Mouse (Mus musculus) kidney, adult 8-10 months (tissue): ENCODE data around the gene Fut8.
A peak's percentile ranks its signal among the peaks of the same experiment; 100 is the strongest.
"Not testable (repeated sequence)": the region's sequence is repeated elsewhere in the genome, so short reads cannot be mapped to it uniquely, and the experiment has no call there.

Source experiments
- DNase-seq, 2 experiments: peaks; one replicate each; pipeline ENCODE4 v3.0.0; 2022

The Fut8 gene

DNA sequence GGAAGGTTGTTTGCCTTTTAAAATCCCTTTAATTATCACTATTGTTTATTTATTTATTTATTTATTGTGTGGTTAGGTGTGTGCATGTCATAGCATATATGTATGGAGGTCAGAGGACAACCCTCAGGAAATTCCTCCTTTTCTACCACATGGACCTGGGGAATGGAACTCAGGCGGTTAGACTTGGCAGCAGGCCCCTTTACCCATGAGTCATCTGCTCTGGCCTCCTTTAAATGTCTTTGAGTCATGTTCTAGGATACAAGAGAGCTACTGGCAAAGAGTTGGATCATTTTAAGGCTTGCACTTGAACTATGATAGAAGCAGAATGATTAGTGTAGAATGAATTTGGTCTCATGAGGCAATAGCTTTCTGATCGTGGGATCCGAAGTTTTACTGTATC lies 14.3 kb upstream of the Fut8 start:
- DNase-seq: no peak

DNA sequence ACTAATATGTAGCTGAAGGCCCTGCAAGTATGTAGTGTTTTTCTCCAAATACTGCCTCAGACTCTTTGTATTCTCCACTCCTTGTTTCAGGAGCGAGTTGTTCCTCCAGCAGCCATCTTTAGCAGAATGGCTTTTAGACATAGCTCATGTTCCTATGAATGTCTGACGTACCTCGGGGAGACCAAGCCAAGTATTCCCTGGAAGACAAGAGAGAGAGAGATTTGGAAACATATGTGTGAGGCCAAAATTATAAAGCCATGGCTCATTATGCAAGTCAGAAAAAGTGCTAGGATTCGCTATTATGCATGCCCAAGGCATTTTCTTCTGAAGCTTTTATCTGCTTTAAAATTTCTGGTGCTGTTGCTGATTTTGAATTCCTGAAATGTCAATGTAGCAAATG lies 13.8 kb upstream of the Fut8 start:
- no peak for DNase-seq

DNA sequence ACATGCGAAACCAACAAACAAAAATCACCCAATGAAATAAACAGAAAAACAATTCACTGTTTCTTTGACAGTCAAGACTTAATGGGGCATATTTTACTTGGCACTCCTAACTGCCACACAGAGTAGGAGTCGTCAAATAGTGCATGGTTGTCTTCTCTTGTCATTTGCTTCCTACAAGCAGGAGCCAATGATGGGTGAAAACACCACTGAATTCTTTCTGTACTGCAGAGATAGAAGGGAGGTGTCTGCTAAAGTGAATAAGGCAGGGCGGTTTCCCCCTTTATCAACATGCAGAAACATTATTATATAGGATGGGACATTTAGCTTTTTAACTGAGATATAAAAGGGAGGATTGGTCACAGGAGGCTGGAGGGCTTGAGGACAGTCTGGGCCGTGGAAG lies 13.0 kb upstream of the Fut8 start:
- no peak for DNase-seq

DNA sequence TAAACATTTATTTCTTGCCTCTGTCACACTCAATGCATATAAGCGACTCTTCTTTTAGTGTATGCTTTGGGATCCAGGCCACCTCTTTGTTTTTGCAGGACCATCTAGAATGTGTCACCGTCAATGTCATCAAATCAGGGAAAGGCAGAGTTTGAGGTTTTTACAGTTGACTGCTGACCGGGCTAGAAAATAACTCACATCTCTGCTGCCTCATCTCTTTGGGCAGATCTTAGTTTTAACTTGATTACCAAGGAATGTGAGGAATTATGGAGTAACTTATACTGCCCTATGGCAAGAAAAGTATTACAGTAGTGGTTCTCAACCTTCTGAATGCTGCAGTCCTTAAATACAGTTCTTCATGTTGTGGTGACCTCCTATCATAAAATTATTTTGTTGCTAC lies 12.2 kb upstream of the Fut8 start:
- no peak for DNase-seq

- no peak for DNase-seq
Observed at GRCm38 (mm10) chr12:77235958-77236357, 2.0 kb upstream of the Fut8 start.

DNA sequence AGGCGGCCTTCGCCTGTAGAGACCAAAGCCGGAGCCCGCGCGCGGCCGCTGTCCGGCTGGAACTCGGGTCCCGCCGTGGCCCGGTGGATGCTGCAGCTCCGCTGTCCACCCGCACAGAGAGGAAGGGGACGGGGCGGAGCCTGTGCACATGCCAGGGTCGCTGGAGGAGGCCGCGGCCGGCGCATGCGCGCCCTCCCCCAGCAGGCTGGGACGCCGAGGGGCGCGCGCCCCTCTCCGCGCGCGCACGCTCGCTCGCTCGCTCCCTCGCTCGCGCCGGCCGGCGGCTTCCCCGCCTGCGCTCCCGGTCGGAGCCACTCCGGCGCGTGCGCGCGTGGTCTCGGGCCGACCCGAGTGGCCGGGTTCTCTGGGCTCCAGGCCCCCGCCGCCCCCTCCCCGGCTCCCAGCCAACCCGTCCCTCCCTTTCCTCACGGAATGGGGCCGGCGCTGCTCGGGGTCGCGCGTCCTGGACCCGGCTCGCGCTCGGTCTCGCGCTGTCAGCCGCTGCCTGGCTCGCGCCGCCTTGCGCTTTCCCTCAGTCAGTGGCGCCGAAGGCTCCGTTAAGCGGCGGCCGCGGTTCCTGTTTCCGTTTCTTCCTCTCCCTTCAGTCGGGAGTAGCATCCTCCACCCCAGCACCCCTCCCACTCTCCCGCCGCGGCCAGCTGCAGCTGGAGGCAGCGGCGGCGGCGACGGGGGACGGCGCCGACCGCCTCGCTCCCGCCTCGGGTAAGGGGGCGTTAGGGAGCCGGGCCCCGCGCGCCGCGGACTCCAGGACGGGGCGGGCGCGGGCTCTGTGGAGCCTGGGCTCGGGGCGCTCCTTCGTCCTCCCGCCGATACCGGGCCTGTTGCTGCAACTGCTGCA lies 835 bp downstream of the Fut8 start:
- DNase-seq: peak; percentile 90 to 92

DNA sequence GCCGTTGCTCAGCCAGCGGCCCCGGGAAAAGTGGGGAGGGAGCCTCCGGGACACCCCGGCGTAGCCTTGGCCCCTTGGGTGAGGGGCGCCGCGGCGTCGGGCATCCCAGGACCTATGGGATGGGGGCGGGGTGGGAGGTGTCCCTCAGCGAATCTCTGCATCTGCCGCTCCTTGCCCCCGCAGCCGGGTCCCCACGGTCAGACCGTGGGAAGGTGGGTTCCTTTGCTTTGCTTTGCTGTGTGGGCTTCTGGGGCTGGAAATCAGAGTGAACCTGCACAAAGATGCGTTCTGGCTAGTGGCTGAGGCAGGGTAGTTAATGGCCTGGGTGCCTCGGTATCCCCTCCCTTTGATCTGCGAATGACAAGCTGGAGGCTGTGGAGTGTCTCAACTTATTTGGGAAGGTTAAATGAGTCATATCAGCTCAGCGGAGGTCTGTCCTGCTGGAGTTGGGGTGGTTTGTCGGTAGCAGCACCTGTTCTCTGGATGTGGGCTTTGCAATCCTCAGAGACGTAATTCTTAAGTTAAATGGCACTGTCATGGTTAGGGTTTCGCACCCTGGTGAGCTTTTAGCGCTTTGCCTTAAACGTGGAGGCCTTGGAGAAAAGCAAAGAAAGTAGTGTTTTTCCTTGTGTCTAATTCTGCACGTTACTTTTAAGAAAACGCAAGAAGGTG lies 1.6 kb downstream of the Fut8 start:
- DNase-seq: peak; percentile 19 to 20

- DNase-seq: no peak
Observed at GRCm38 (mm10) chr12:77240372-77240771, 2.4 kb downstream of the Fut8 start.

DNA sequence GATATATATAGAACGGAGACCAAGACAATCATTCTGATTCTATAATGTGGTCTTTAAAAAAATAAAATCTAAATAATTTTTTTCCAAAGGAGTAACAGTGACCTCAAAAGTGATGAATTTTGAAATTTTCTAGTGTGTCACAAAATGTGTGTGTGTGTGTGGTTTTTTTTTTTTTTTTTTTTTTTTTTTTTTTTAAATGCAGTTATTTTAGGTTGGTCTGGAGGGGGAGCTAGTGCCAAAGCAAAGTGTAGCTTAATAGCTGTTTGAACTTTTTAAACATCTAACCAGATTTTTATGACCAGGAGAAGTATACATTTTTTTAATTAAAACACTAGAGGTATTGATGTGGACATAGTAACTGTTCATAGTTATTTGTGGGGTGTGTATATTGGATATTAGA lies 2.9 kb downstream of the Fut8 start:
- no peak for DNase-seq

GRCm38 (mm10) chr12:77262650-77263049 lies 24.7 kb downstream of the Fut8 start:
- DNase-seq: peak; percentile 42 to 48

- no peak for DNase-seq
Observed at GRCm38 (mm10) chr12:77263816-77264215, 25.9 kb downstream of the Fut8 start.

DNA sequence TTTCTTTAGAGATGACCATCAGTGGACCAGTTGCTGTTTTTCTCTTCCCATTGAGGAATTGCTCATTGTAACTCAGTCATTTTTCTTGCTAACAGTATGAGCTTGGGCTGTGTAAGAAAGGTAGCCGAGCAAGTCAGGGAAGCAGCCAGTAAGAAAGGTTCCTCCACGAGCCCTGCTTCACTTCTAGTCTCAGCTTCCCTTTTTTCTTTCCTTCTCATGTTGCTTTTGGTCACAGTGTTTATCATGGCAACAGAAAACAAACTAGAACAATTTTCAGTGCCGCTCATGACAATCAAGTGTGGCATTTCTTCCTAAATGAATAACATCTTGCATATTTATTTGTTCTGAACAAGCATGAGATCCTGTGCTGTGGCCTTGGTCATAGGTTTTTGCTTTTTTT lies 32.8 kb downstream of the Fut8 start:
- no peak for DNase-seq

- no peak for DNase-seq
Observed at GRCm38 (mm10) chr12:77288507-77288906, 50.6 kb downstream of the Fut8 start.

GRCm38 (mm10) chr12:77291017-77291416 lies 53.1 kb downstream of the Fut8 start:
- DNase-seq: no peak

DNA sequence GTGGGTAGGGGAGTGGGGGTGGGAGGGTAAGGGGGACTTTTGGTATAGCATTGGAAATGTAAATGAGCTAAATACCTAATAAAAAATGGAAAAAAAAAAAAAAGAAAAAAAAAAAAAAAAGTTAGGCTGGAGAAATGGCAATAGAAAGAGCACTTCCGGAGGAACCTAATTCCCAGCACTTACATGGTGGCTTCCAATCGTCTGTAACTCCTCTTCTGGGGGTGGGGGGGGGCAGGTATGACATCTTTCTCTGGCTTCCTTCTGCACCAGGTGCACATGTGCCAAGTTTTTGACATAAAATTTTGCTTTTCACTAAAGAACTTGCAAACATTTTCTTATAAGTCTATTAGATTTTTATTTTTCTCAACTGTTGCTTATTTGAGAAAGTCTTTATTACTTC lies 53.9 kb downstream of the Fut8 start:
- DNase-seq: not testable (repeated sequence)

- no peak for DNase-seq
Observed at GRCm38 (mm10) chr12:77292375-77293258, 54.7 kb downstream of the Fut8 start.

- no peak for DNase-seq
Observed at GRCm38 (mm10) chr12:77296119-77296518, 58.2 kb downstream of the Fut8 start.

DNA sequence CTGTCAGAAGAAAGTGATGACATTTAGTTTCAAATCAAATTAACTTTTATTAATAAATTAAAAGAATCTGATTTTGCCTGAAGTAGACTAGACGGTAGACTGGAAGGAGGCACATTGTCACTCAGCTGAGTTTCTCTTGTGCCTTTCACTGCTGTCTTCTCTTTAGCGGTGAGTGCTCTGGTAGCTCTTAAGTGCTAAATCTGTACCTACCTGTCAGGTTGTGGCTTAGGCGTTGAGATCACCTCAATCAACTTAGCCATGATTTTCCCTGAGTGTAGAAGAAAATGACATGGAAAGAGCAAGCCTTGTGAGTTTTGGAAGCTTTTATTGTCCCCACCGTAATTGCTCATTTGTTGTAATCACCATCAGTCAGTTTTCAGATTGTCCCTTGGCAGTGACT lies 59.2 kb downstream of the Fut8 start:
- DNase-seq: no peak

DNA sequence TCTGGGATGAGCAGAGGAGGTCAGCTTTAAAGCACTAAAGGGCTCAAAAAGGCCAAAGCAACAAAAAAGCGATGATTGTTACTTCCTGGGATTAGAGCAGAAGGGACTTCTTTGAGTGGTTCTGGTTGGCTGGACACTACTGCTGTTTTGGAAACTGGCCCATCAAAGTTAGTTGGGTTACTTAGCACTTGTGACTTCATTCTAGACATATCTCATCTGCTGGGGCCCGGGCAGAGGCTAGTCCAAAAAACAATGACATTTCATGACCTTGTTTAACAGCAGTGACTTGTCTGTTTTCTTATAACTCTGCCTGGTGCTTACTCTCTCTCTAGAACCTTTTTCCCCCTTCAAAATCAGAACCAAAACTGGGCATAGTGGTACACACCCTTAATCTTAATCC lies 59.9 kb downstream of the Fut8 start:
- DNase-seq: peak; percentile 12 to 13

DNA sequence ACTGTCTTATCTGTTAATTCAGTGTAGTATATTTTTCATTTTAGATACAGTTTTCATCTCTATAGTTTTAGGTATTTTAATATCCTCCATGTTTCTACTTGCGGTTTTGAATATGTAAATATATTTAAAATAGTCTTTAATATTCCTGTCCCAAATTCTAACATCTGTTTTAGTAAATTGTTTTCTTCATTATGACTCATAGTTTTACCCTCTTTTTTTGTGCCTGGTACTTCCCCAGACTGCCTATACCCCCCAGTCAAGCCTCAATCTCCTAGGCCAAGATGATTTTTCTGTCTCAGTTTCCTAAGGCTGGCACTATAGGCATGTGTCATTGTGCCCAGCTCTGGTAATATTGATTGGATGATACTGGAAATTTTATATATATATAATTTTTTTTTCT lies 64.1 kb downstream of the Fut8 start:
- no peak for DNase-seq

- no peak for DNase-seq
Observed at GRCm38 (mm10) chr12:77303367-77303766, 65.4 kb downstream of the Fut8 start.

DNA sequence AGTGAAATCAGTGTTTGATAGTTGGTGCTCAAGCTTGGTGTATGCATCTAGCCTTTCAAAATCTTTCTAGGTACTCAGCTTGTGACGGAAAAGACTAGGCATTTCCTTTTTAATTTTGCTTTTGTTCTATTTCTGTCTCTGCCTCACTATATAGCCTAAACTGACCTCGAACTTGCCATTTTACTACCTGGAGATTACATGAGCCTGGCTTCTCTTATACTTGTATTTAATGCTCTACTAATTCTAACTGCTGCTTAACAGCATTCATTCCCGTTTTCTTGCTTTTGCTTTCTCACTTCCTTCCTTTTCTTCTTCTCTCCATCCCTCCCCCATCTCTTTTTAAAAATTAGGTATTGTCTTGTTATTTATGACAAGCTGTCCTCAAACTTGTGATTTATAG lies 67.6 kb downstream of the Fut8 start:
- no peak for DNase-seq

- DNase-seq: no peak
Observed at GRCm38 (mm10) chr12:77306759-77307314, 68.9 kb downstream of the Fut8 start.
